8 mouse cellular contexts compared by ENCODE assay signal in genomic region chr10:17230040-17230818, GRCm38 (mm10).
DNase-seq lines count a peak whose midpoint lies in the region; ATAC-seq and TF ChIP-seq lines count a peak whose summit lies in the region.

No protein-coding gene starts in this region.

- H3K27me3 ChIP-seq in ES-Bruce4 (ENCODE audit: control insufficient read depth, insufficient read depth, low read length, poor library complexity, severe bottlenecking), result no peaks in the 10 kb centered on the region
- no peaks in the 10 kb centered on the region for H3K27me3 ChIP-seq in forebrain, embryonic 14.5 days (replicated peaks; ENCODE audit: control insufficient read depth, insufficient read depth, low read length)
- H3K27me3 ChIP-seq in limb, embryonic 11.5 days (ENCODE audit: control insufficient read depth, insufficient read depth, low read length), result no peaks in the 10 kb centered on the region
- H3K27me3 ChIP-seq in neural tube, embryonic 14.5 days (ENCODE audit: control insufficient read depth, insufficient read depth, low read length), result no peaks in the 10 kb centered on the region

- H3K4me1 ChIP-seq in ES-Bruce4 (ENCODE audit: control insufficient read depth, insufficient read depth, low read length), result no peaks in the 10 kb centered on the region
- H3K4me1 ChIP-seq in forebrain, embryonic 14.5 days (ENCODE audit: control insufficient read depth, insufficient read depth, low read length), result peaks cover 17% of the 10 kb centered on the region
- peaks cover 5% of the 10 kb centered on the region; the same call in 1 of the 2 replicates for H3K4me1 ChIP-seq in limb, embryonic 11.5 days (ENCODE audit: control insufficient read depth, insufficient read depth, low read length)
- peaks cover 8% of the 10 kb centered on the region; the same call in 1 of the 2 replicates for H3K4me1 ChIP-seq in neural tube, embryonic 14.5 days (ENCODE audit: control insufficient read depth, insufficient read depth, low read length)

- H3K9me3 ChIP-seq in ES-Bruce4 (replicated peaks; ENCODE audit: control insufficient read depth, insufficient read depth, low read length, poor library complexity, severe bottlenecking), result no peaks in the 10 kb centered on the region
- no peaks in the 10 kb centered on the region for H3K9me3 ChIP-seq in forebrain, embryonic 14.5 days (replicated peaks; ENCODE audit: control insufficient read depth, low read length)
- H3K9me3 ChIP-seq in limb, embryonic 11.5 days (ENCODE audit: control insufficient read depth, low read length), result no peaks in the 10 kb centered on the region
- H3K9me3 ChIP-seq in neural tube, embryonic 14.5 days (ENCODE audit: control insufficient read depth, low read length), result no peaks in the 10 kb centered on the region

- H3K27ac ChIP-seq in ES-Bruce4 (ENCODE audit: insufficient read depth, low read length), result peak overlapping the region; percentile 51
- peak overlapping the region; percentile 81 for H3K27ac ChIP-seq in forebrain, embryonic 14.5 days (ENCODE audit: low read depth, low read length)
- H3K27ac ChIP-seq in limb, embryonic 11.5 days (replicated peaks; ENCODE audit: low read depth, low read length), result no peak overlapping the region
- peak overlapping the region; percentile 56 for H3K27ac ChIP-seq in neural tube, embryonic 14.5 days (ENCODE audit: low read depth, low read length)

- DNase-seq in brain, embryonic 14.5 days (ENCODE audit: low read depth), result peak; percentile 92
- peak; percentile 79 for DNase-seq in forebrain, embryonic 14.5 days (ENCODE audit: low spot score)
- no peak for DNase-seq in limb, embryonic 11.5 days (ENCODE audit: low spot score)
- no peak for DNase-seq in right cerebral cortex, postnatal 25 days
- DNase-seq in urinary bladder, postnatal 14 days (ENCODE audit: low spot score), result no peak
- no peak for DNase-seq in adrenal gland, postnatal 25 days

- TF ChIP-seq EP300 in ES-Bruce4 (IDR thresholded peaks at IDR 0.05; ENCODE audit: insufficient read depth, low read depth, low read length), result peak; percentile 66; the same call in 1 of the 2 replicates

- H3K36me3 ChIP-seq in ES-Bruce4 (ENCODE audit: control insufficient read depth, insufficient read depth, low read length, poor library complexity, severe bottlenecking), result no peaks in the 10 kb centered on the region
- no peaks in the 10 kb centered on the region for H3K36me3 ChIP-seq in forebrain, embryonic 14.5 days (ENCODE audit: control insufficient read depth, insufficient read depth, low read length)
- no peaks in the 10 kb centered on the region for H3K36me3 ChIP-seq in limb, embryonic 11.5 days (ENCODE audit: control insufficient read depth, insufficient read depth, low read length)
- no peaks in the 10 kb centered on the region for H3K36me3 ChIP-seq in neural tube, embryonic 14.5 days (ENCODE audit: control insufficient read depth, insufficient read depth, low read length)

- no peak overlapping the region for H3K9ac ChIP-seq in ES-Bruce4 (ENCODE audit: low read depth, poor library complexity, severe bottlenecking)
- no peak overlapping the region for H3K9ac ChIP-seq in forebrain, embryonic 14.5 days (ENCODE audit: low read length)
- no peak overlapping the region for H3K9ac ChIP-seq in limb, embryonic 11.5 days (ENCODE audit: low read length)
- peak overlapping the region; percentile 22; the same call in 1 of the 2 replicates for H3K9ac ChIP-seq in neural tube, embryonic 14.5 days (replicated peaks; ENCODE audit: low read depth, low read length)

- under 1% methylated on average over 16 of the region's 16 CpGs for WGBS in forebrain, embryonic 14.5 days
- 16% methylated on average over 16 of the region's 16 CpGs for WGBS in limb, embryonic 11.5 days
- 4% methylated on average over 16 of the region's 16 CpGs for WGBS in neural tube, embryonic 14.5 days

- peak; percentile 90 for ATAC-seq in forebrain, embryonic 14.5 days
- peak; percentile 57; the same call in 1 of the 2 replicates for ATAC-seq in limb, embryonic 11.5 days (ENCODE audit: insufficient number of reproducible peaks, low FRiP score, low TSS enrichment, low read depth)
- ATAC-seq in neural tube, embryonic 14.5 days (ENCODE audit: low read depth), result peak; percentile 80; the same call in 1 of the 2 replicates

- H3K4me2 ChIP-seq in forebrain, embryonic 14.5 days (ENCODE audit: low read length), result peak overlapping the region; percentile 34
- no peak overlapping the region for H3K4me2 ChIP-seq in limb, embryonic 11.5 days (ENCODE audit: low read depth, severe bottlenecking)
- peak overlapping the region; percentile 34 for H3K4me2 ChIP-seq in neural tube, embryonic 14.5 days (ENCODE audit: low read depth, low read length)

- no peak overlapping the region for H3K4me3 ChIP-seq in ES-Bruce4 (ENCODE audit: low read depth, low read length)
- H3K4me3 ChIP-seq in forebrain, embryonic 14.5 days (ENCODE audit: low read depth, low read length), result no peak overlapping the region
- H3K4me3 ChIP-seq in limb, embryonic 11.5 days (ENCODE audit: low read depth, low read length), result no peak overlapping the region
- H3K4me3 ChIP-seq in neural tube, embryonic 14.5 days (ENCODE audit: low read depth, low read length), result no peak overlapping the region

- TF ChIP-seq POLR2A in ES-Bruce4 (IDR thresholded peaks at IDR 0.05; ENCODE audit: insufficient read depth, low read length), result no peak
- TF ChIP-seq POLR2A in brain, embryonic 14.5 days (IDR thresholded peaks at IDR 0.05; ENCODE audit: borderline replicate concordance, extremely low read depth, insufficient read depth, insufficient read length, poor library complexity, severe bottlenecking), result no peak

- TF ChIP-seq CTCF in ES-Bruce4 (IDR thresholded peaks at IDR 0.05; ENCODE audit: low read depth, low read length), result no peak
- TF ChIP-seq CTCF in brain, embryonic 14.5 days (IDR thresholded peaks at IDR 0.05; ENCODE audit: borderline replicate concordance, extremely low read depth, insufficient read depth, insufficient read length), result no peak

Comparison
In these comparisons a context has a peak if more than half of its experiments do, and no peak if none do; other contexts are left out.
1. DNase-seq: peak in brain, embryonic 14.5 days (single experiment) and forebrain, embryonic 14.5 days (single experiment); none in limb, embryonic 11.5 days (single experiment), right cerebral cortex, postnatal 25 days (single experiment), urinary bladder, postnatal 14 days (single experiment) and adrenal gland, postnatal 25 days (single experiment).
2. Peak in every context shown above with its lines, with median percentiles within 50 percentile points of each other: ATAC-seq.